Mouse (Mus musculus): ENCODE measurements around the gene Sp4. TPM values are rescaled to one million over a fixed set of nuclear protein-coding genes. Genes with fewer than 3 reads are reported as not detected.

Sp4 gene
- total RNA-seq (2014; fragmentation: Nextera tagmentation) (19.6 and 38.6 TPM in 2 replicates), total RNA-seq (2017) (12.8 and 14.9 TPM in 2 replicates), polyA plus RNA-seq (2012) (12.7 and 19.6 TPM in 2 replicates)

DNA sequence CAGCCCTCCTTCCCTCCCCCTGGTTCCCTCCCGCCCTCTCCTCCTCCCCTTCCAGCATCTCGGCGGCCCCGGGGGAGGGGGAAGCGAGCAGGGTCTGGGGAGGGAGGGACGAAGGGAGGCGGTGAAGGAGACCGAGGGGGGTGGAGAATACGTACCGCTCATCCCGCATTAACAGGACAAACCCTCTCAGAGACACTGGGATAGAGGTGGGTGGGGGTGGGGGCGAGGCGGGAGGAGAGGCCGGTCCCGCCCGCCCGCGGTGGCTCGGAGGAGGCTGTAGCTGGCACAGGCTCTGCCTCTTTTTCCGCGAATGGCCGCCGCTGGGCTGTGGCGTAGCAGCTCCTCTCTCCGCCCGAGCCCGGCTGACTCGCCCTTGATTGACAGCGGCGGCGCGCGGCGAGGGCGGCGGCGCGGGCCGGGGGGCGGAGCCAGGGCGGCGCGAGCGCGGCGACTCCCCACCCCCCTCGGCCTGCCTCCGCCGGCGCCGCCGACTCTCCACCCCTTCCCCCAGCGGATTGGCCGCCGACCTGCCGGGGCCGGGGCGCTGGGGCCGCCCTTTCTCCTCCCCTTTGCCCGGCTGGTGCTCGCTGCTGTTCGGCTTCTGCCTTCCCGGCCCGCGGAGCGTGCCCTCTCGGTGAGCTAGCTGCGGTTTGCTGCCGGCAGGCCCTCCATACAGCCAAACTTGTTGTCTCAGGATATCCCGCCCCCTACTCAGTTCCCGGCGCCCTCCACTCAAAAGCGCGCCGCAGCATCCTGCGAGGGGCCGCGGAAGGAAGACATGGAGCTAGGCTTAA is at the start of gene Sp4:
TSS of gene Sp4 (minus strand) at position 369 of the 794 bp plus-strand sequence.
- ATAC-seq (ENCODE audit: extremely low read depth, insufficient number of reproducible peaks, low FRiP score, poor library complexity, severe bottlenecking) (peak; percentile 36), DNase-seq (ENCODE audit: low spot score) (peak; percentile 91)
- Histone ChIP-seq H3K4me1 (ENCODE audit: insufficient read depth, low read depth, low read length) (peaks cover 58% of the 10 kb centered on the region), H3K27me3 (ENCODE audit: insufficient read depth, low read length) (no peaks in the 10 kb centered on the region), H3K9me3 (replicated peaks) (no peaks in the 10 kb centered on the region), H3K36me3 (replicated peaks) (peaks cover 11% of the 10 kb centered on the region), H3K4me3 (ENCODE audit: low read depth, low read length) (peak within 1 kb of the TSS; percentile 90)
- TF ChIP-seq CTCF (IDR thresholded peaks at IDR 0.05; ENCODE audit: low read depth, low read length) (no peak), TAL1 (conservative IDR thresholded peaks at IDR 0.05; ENCODE audit: low read depth, low read length) (no peak), GATA2 (IDR thresholded peaks at IDR 0.05; ENCODE audit: borderline replicate concordance, low read depth, low read length) (no peak), POLR2AphosphoS5 (IDR thresholded peaks at IDR 0.05; ENCODE audit: insufficient replicate concordance, low read depth, low read length) (no peak), GATA1 (IDR thresholded peaks at IDR 0.05; ENCODE audit: borderline replicate concordance, low read length) (no peak)

DNA sequence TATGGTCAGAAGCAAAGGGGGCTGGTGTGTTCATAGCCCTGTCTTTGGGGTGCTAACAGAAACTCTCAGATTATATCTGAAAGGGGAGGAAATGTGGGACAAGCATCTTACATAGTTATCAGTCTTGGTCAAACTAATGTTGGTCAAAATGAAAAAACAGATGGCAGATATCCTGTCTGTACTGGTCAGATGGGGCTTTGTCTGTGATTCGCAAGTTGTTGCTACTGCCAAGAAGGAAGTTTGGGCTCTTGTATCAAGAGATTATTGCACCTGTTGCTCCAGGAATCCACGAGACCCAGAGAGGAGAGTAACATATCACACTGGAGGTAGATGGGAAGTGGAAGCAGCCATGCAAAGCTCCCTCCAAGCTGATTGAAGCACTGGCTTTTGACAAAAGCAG is 37.9 kb upstream of the Sp4 start:
- TF ChIP-seq TAL1 (conservative IDR thresholded peaks at IDR 0.05; ENCODE audit: low read depth, low read length) (no peak), POLR2AphosphoS5 (IDR thresholded peaks at IDR 0.05; ENCODE audit: insufficient replicate concordance, low read depth, low read length) (no peak), GATA2 (IDR thresholded peaks at IDR 0.05; ENCODE audit: borderline replicate concordance, low read depth, low read length) (no peak), CTCF (IDR thresholded peaks at IDR 0.05; ENCODE audit: low read depth, low read length) (no peak)
- peaks cover 3% of the 10 kb centered on the region; the same call in 1 of the 2 replicates for H3K4me1 ChIP-seq (ENCODE audit: insufficient read depth, low read depth, low read length)
- DNase-seq (ENCODE audit: low spot score), result no peak
- H3K4me3 ChIP-seq (ENCODE audit: low read depth, low read length), result no peak overlapping the region
- no peaks in the 10 kb centered on the region for H3K36me3 ChIP-seq (replicated peaks)
- peak; percentile 45; the same call in 1 of the 2 replicates for ATAC-seq (ENCODE audit: extremely low read depth, insufficient number of reproducible peaks, low FRiP score, poor library complexity, severe bottlenecking)
- H3K27me3 ChIP-seq (ENCODE audit: insufficient read depth, low read length), result no peaks in the 10 kb centered on the region
- H3K9me3 ChIP-seq (replicated peaks), result no peaks in the 10 kb centered on the region

DNA sequence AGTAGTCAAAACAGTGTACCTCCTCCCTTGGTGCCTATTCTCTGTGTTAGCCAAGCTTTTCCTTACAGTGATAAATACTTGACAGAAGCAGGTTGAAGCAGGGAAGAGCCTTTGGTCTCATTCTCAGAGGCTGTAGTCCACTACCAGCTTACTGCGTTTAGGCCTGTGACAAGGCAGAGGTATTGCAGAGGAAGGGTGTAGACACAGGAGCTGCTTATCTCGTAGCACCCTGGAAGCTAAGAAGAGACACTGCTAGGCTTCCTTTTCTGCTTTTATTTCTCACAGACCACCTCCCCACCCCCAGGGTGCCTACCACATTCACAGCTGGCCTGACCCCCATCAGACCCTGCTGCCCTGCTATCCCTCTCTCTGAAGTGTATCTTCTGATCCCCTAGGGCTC is 37.0 kb upstream of the Sp4 start:
- peaks cover 3% of the 10 kb centered on the region; the same call in 1 of the 2 replicates for H3K4me1 ChIP-seq (ENCODE audit: insufficient read depth, low read depth, low read length)
- H3K4me3 ChIP-seq (ENCODE audit: low read depth, low read length), result no peak overlapping the region
- H3K36me3 ChIP-seq (replicated peaks), result no peaks in the 10 kb centered on the region
- no peaks in the 10 kb centered on the region for H3K9me3 ChIP-seq (replicated peaks)
- no peaks in the 10 kb centered on the region for H3K27me3 ChIP-seq (ENCODE audit: insufficient read depth, low read length)
- no peak for TF ChIP-seq TAL1 (conservative IDR thresholded peaks at IDR 0.05; ENCODE audit: low read depth, low read length)
- TF ChIP-seq GATA2 (IDR thresholded peaks at IDR 0.05; ENCODE audit: borderline replicate concordance, low read depth, low read length), result no peak
- no peak for TF ChIP-seq POLR2AphosphoS5 (IDR thresholded peaks at IDR 0.05; ENCODE audit: insufficient replicate concordance, low read depth, low read length)
- no peak for TF ChIP-seq CTCF (IDR thresholded peaks at IDR 0.05; ENCODE audit: low read depth, low read length)
- no peak for TF ChIP-seq GATA1 (IDR thresholded peaks at IDR 0.05; ENCODE audit: borderline replicate concordance, low read length)
- DNase-seq (ENCODE audit: low spot score) (no peak), ATAC-seq (ENCODE audit: extremely low read depth, insufficient number of reproducible peaks, low FRiP score, poor library complexity, severe bottlenecking) (no peak)

DNA sequence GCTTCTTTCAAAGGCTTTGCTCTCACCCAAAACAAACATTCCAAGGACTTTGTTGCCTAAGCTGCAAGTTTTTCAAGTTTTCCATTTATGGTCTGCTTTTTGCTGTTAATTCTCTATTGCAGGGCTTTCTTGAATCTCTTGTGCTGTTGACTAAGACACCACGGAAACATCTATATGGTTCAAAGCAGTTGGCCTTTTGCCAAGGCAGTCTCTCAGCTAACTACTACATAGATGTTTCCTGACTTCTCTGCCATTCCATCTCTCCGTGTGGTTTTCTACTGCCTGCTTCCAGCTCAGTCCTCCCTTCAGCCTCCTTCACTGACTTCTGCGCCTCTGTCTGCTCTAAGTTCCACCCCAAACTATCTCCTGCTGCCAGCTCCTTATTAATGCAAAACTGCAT is 36.1 kb upstream of the Sp4 start:
- DNase-seq (ENCODE audit: low spot score) (no peak), ATAC-seq (ENCODE audit: extremely low read depth, insufficient number of reproducible peaks, low FRiP score, poor library complexity, severe bottlenecking) (no peak)
- H3K27me3 ChIP-seq (ENCODE audit: insufficient read depth, low read length), result no peaks in the 10 kb centered on the region
- no peaks in the 10 kb centered on the region for H3K9me3 ChIP-seq (replicated peaks)
- H3K4me1 ChIP-seq (ENCODE audit: insufficient read depth, low read depth, low read length), result peaks cover 3% of the 10 kb centered on the region; the same call in 1 of the 2 replicates
- no peaks in the 10 kb centered on the region for H3K36me3 ChIP-seq (replicated peaks)
- TF ChIP-seq TAL1 (conservative IDR thresholded peaks at IDR 0.05; ENCODE audit: low read depth, low read length) (no peak), CTCF (IDR thresholded peaks at IDR 0.05; ENCODE audit: low read depth, low read length) (no peak), POLR2AphosphoS5 (IDR thresholded peaks at IDR 0.05; ENCODE audit: insufficient replicate concordance, low read depth, low read length) (no peak), GATA1 (IDR thresholded peaks at IDR 0.05; ENCODE audit: borderline replicate concordance, low read length) (no peak), GATA2 (IDR thresholded peaks at IDR 0.05; ENCODE audit: borderline replicate concordance, low read depth, low read length) (no peak)
- no peak overlapping the region for H3K4me3 ChIP-seq (ENCODE audit: low read depth, low read length)

DNA sequence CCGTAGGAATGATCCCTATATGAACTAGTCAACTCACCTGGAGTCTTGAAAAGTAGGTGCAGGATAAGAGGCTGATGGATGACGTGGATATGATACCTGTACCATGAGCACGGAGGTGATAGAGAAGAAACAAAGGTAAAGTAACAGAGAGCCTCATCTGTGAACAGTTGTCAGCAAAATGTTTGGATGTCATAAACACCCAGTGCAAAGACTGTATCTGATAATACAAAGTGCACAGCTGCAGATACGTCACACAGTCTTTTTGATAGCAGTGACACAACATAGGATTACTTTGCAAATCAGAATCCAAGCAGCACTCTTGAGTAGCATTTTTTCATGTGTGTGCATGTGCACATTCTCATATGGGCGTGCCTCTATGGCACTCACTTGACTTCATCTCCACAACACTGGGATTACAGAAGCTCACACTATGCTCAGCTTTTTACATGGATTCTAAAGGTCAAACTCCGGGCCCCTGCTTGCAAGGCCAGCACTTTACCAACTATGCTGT is 27.6 kb upstream of the Sp4 start:
- Histone ChIP-seq H3K36me3 (replicated peaks) (peaks cover 2% of the 10 kb centered on the region), H3K4me1 (ENCODE audit: insufficient read depth, low read depth, low read length) (no peaks in the 10 kb centered on the region), H3K4me3 (ENCODE audit: low read depth, low read length) (no peak overlapping the region), H3K27me3 (ENCODE audit: insufficient read depth, low read length) (no peaks in the 10 kb centered on the region), H3K9me3 (replicated peaks) (no peaks in the 10 kb centered on the region)
- DNase-seq (ENCODE audit: low spot score), result no peak
- no peak for TF ChIP-seq CTCF (IDR thresholded peaks at IDR 0.05; ENCODE audit: low read depth, low read length)
- no peak for TF ChIP-seq GATA2 (IDR thresholded peaks at IDR 0.05; ENCODE audit: borderline replicate concordance, low read depth, low read length)
- no peak for TF ChIP-seq POLR2AphosphoS5 (IDR thresholded peaks at IDR 0.05; ENCODE audit: insufficient replicate concordance, low read depth, low read length)
- no peak for TF ChIP-seq GATA1 (IDR thresholded peaks at IDR 0.05; ENCODE audit: borderline replicate concordance, low read length)
- TF ChIP-seq TAL1 (conservative IDR thresholded peaks at IDR 0.05; ENCODE audit: low read depth, low read length), result no peak
- ATAC-seq (ENCODE audit: extremely low read depth, insufficient number of reproducible peaks, low FRiP score, poor library complexity, severe bottlenecking), result no peak

DNA sequence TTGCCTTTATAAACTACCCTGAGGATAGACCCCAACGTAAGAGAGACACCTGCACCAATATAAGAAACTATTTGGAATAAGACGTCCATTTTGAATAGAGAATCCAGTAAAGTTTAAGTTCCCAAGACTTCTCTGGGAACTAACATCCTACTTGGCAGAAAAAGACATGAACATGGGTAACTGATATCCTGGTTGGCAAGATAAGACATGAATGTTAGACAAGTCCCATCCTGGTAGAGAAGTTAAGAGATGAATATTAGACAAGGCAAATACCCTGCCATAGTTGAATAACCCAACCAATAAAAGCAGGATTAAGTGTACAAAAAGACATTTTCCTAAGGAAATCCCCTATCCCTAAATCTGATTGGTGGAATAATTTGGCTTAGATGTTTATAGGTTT is 26.3 kb upstream of the Sp4 start:
- peaks cover 2% of the 10 kb centered on the region for H3K36me3 ChIP-seq (replicated peaks)
- H3K4me3 ChIP-seq (ENCODE audit: low read depth, low read length), result no peak overlapping the region
- ATAC-seq (ENCODE audit: extremely low read depth, insufficient number of reproducible peaks, low FRiP score, poor library complexity, severe bottlenecking), result no peak
- no peaks in the 10 kb centered on the region for H3K27me3 ChIP-seq (ENCODE audit: insufficient read depth, low read length)
- H3K9me3 ChIP-seq (replicated peaks), result no peaks in the 10 kb centered on the region
- TF ChIP-seq GATA2 (IDR thresholded peaks at IDR 0.05; ENCODE audit: borderline replicate concordance, low read depth, low read length) (no peak), POLR2AphosphoS5 (IDR thresholded peaks at IDR 0.05; ENCODE audit: insufficient replicate concordance, low read depth, low read length) (no peak), GATA1 (IDR thresholded peaks at IDR 0.05; ENCODE audit: borderline replicate concordance, low read length) (no peak), TAL1 (conservative IDR thresholded peaks at IDR 0.05; ENCODE audit: low read depth, low read length) (no peak), CTCF (IDR thresholded peaks at IDR 0.05; ENCODE audit: low read depth, low read length) (no peak)
- no peak for DNase-seq (ENCODE audit: low spot score)
- H3K4me1 ChIP-seq (ENCODE audit: insufficient read depth, low read depth, low read length), result no peaks in the 10 kb centered on the region

Measured in G1E (cell line).